Mouse (Mus musculus) liver, embryonic 15.5 days (tissue): Measurements from ENCODE around the gene Pigr. TPM values are rescaled to one million over a fixed set of nuclear protein-coding genes. Genes with fewer than 3 reads are reported as not detected.

ENCODE experiments used
- ATAC-seq: fragments of 200-750 bp; cut with Nextera tagmentation; 2 replicates; pipeline ENCODE4 v1.8.0; 2017; ENCODE audit warnings: moderate number of reproducible peaks, mild to moderate bottlenecking, moderate library complexity; ENCODE audit not compliant: insufficient read depth
- H3K27ac ChIP-seq: fragments of 300-500 bp; sonication (generic); replicated peaks from 2 replicates; pipeline ENCODE4 v1.5.1; 2015; ENCODE audit warnings: mild to moderate bottlenecking, inconsistent platforms
- H3K27me3 ChIP-seq: fragments of 300-500 bp; sonication (generic); 2 replicates; pipeline ENCODE4 v1.6.1; 2015; ENCODE audit warnings: mild to moderate bottlenecking, inconsistent platforms
- H3K36me3 ChIP-seq: fragments of 300-500 bp; sonication (generic); replicated peaks from 2 replicates; pipeline ENCODE4 v1.6.1; 2015; ENCODE audit warnings: moderate library complexity, mild to moderate bottlenecking, inconsistent platforms
- H3K4me1 ChIP-seq: fragments of 300-500 bp; sonication (generic); replicated peaks from 2 replicates; pipeline ENCODE4 v1.6.1; 2015; ENCODE audit warnings: inconsistent platforms
- H3K4me2 ChIP-seq: fragments of 300-500 bp; sonication (generic); 2 replicates; pipeline ENCODE4 v1.6.1; 2015; ENCODE audit warnings: moderate library complexity, mild to moderate bottlenecking, inconsistent platforms
- H3K4me3 ChIP-seq: fragments of 300-500 bp; sonication (generic); replicated peaks from 2 replicates; pipeline ENCODE4 v1.5.1; 2015; ENCODE audit warnings: mild to moderate bottlenecking, inconsistent platforms
- H3K9ac ChIP-seq: fragments of 300-500 bp; sonication (generic); 2 replicates; pipeline ENCODE4 v1.6.1; 2015; ENCODE audit warnings: moderate library complexity, mild to moderate bottlenecking, inconsistent platforms
- H3K9me3 ChIP-seq: fragments of 300-500 bp; sonication (generic); replicated peaks from 2 replicates; pipeline ENCODE4 v1.6.1; 2016; ENCODE audit warnings: inconsistent platforms
- WGBS: fragments of 180-500 bp; shearing (Covaris S2); methylation state at CpG from one replicate; pipeline ENCODE4 v1.1.7; 2015; ENCODE audit warnings: mixed read lengths; ENCODE audit not compliant: insufficient replicate concordance; 5-methylcytosine and 5-hydroxymethylcytosine counted together
- polyA plus RNA-seq: library from polyadenylated mRNA; unstranded; fragments of >200 nt; fragmentation: Nextera tagmentation; extraction: Ambion mirVana; gene quantifications from 2 replicates; pipeline ENCODE4 v1.2.1, GENCODE M21; 2015

The Pigr gene
- polyA plus RNA-seq, 1 experiment from 2014 or later: 0.24 TPM

- H3K4me3 ChIP-seq: no peak overlapping the region
- no peaks in the 10 kb centered on the region for H3K36me3 ChIP-seq
- 69% methylated on average over 4 of the region's 4 CpGs for WGBS
- no peaks in the 10 kb centered on the region for H3K9me3 ChIP-seq
- 0 out of 2 replicates have a peak, but pooled peaks have one; percentile 34 for ATAC-seq
- H3K27me3 ChIP-seq: no peaks in the 10 kb centered on the region
- H3K4me1 ChIP-seq: no peaks in the 10 kb centered on the region
- no peak overlapping the region for H3K4me2 ChIP-seq
- H3K9ac ChIP-seq: no peak overlapping the region
- no peak overlapping the region; the same call in 1 of the 2 replicates for H3K27ac ChIP-seq
Observed at GRCm38 (mm10) chr1:130857456-130857855, 31.0 kb downstream of the Pigr start.

DNA sequence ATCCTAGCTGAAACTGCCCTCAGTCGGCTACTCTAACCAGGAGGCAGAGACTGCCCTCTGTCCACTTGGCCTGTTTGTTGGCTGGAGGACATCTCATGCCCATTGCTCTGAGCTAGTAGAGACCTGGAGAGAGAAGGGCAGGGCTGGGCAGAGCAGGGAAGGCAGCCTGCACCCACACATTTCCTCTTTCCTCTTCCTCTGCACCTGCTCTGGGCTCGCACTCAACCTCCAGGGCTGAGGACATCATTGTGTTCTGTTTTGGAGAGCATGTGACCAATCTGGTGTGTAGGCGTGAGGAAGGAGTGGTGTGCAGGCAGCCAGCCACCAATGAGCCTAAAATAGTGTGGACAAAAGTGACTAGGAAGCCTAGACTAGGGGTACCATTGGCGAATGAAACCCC lies 37.8 kb downstream of the Pigr start:
- no peak for ATAC-seq
- Histone ChIP-seq H3K27me3 (no peaks in the 10 kb centered on the region), H3K4me1 (no peaks in the 10 kb centered on the region), H3K4me3 (no peak overlapping the region), H3K9me3 (no peaks in the 10 kb centered on the region), H3K9ac (no peak overlapping the region), H3K4me2 (no peak overlapping the region), H3K36me3 (no peaks in the 10 kb centered on the region), H3K27ac (no peak overlapping the region)
- 22% methylated on average over 4 of the region's 4 CpGs for WGBS

DNA sequence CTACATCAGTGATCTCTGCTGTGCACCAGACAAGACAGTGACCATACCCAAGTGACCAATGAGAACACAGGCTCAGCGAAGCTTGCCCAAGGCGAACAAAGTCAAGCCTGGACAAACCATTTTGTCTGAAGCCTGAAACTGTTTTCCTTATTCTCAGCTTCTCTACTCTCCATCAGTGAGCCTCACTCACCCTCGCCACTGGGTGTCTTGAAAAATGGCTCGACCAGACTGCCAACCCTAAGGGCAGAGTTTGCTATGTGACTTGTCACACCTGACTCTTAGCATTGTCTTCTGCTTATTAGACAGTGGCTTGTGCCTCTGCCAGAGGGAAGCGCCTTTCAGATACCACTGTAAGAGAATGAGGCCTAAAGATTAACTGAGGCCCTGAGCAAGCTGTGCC lies 38.3 kb downstream of the Pigr start:
- ATAC-seq: no peak

GRCm38 (mm10) chr1:130865541-130866221 lies 39.2 kb downstream of the Pigr start, which contains the start of gene Fcmr:
Fcmr (plus strand) TSS chr1:130865669.
- no peaks in the 10 kb centered on the region for H3K27me3 ChIP-seq
- no peak within 1 kb of the TSS for H3K27ac ChIP-seq
- no peak within 1 kb of the TSS for H3K4me3 ChIP-seq
- H3K4me1 ChIP-seq: no peaks in the 10 kb centered on the region
- WGBS: 66% methylated on average over 7 of the region's 7 CpGs
- H3K9me3 ChIP-seq: no peaks in the 10 kb centered on the region
- H3K36me3 ChIP-seq: no peaks in the 10 kb centered on the region
- H3K4me2 ChIP-seq: no peak within 1 kb of the TSS
- no peak for ATAC-seq
- H3K9ac ChIP-seq: no peak within 1 kb of the TSS

More for the DNA sequence above, 38.3 kb downstream of the Pigr start:
- 65% methylated on average over 5 of the region's 5 CpGs for WGBS
- H3K4me1 ChIP-seq: no peaks in the 10 kb centered on the region
- no peak overlapping the region for H3K27ac ChIP-seq
- no peaks in the 10 kb centered on the region for H3K36me3 ChIP-seq
- H3K4me2 ChIP-seq: no peak overlapping the region
- no peaks in the 10 kb centered on the region for H3K27me3 ChIP-seq
- no peaks in the 10 kb centered on the region for H3K9me3 ChIP-seq
- H3K4me3 ChIP-seq: no peak overlapping the region
- H3K9ac ChIP-seq: no peak overlapping the region

GRCm38 (mm10) chr1:130872912-130873311 lies 46.4 kb downstream of the Pigr start:
- H3K27ac ChIP-seq: no peak overlapping the region
- H3K36me3 ChIP-seq: no peaks in the 10 kb centered on the region

GRCm38 (mm10) chr1:130875139-130875538 lies 48.7 kb downstream of the Pigr start:
- Histone ChIP-seq H3K27ac (no peak overlapping the region), H3K4me1 (peaks cover 3% of the 10 kb centered on the region; the same call in 1 of the 2 replicates), H3K9ac (no peak overlapping the region), H3K9me3 (no peaks in the 10 kb centered on the region), H3K36me3 (no peaks in the 10 kb centered on the region), H3K4me2 (no peak overlapping the region), H3K4me3 (no peak overlapping the region), H3K27me3 (peaks cover 31% of the 10 kb centered on the region)
- WGBS: 37% methylated on average over 3 of the region's 3 CpGs
- ATAC-seq: no peak

More at GRCm38 (mm10) chr1:130872912-130873311, 46.4 kb downstream of the Pigr start:
- H3K9ac ChIP-seq: no peak overlapping the region
- no peak for ATAC-seq
- H3K9me3 ChIP-seq: no peaks in the 10 kb centered on the region
- peaks cover 10% of the 10 kb centered on the region for H3K27me3 ChIP-seq
- no peak overlapping the region for H3K4me3 ChIP-seq
- H3K4me2 ChIP-seq: no peak overlapping the region
- WGBS: 10% methylated on average over 2 of the region's 2 CpGs
- no peaks in the 10 kb centered on the region; the same call in 1 of the 2 replicates for H3K4me1 ChIP-seq

GRCm38 (mm10) chr1:130875910-130876309 lies 49.4 kb downstream of the Pigr start:
- Histone ChIP-seq H3K36me3 (no peaks in the 10 kb centered on the region), H3K27me3 (peaks cover 35% of the 10 kb centered on the region), H3K9me3 (no peaks in the 10 kb centered on the region), H3K4me3 (no peak overlapping the region), H3K4me2 (no peak overlapping the region), H3K4me1 (peaks cover 3% of the 10 kb centered on the region; the same call in 1 of the 2 replicates), H3K9ac (no peak overlapping the region), H3K27ac (no peak overlapping the region)
- no peak for ATAC-seq
- WGBS: 43% methylated on average over 3 of the region's 3 CpGs

GRCm38 (mm10) chr1:130876931-130877509 lies 50.5 kb downstream of the Pigr start:
- 11% methylated on average over 3 of the region's 3 CpGs for WGBS
- H3K4me3 ChIP-seq: no peak overlapping the region
- ATAC-seq: no peak
- no peak overlapping the region for H3K4me2 ChIP-seq
- no peaks in the 10 kb centered on the region for H3K36me3 ChIP-seq
- no peak overlapping the region for H3K9ac ChIP-seq
- H3K27me3 ChIP-seq: peaks cover 35% of the 10 kb centered on the region
- H3K27ac ChIP-seq: no peak overlapping the region
- H3K9me3 ChIP-seq: no peaks in the 10 kb centered on the region
- H3K4me1 ChIP-seq: peaks cover 3% of the 10 kb centered on the region; the same call in 1 of the 2 replicates

GRCm38 (mm10) chr1:130877889-130878614 lies 51.6 kb downstream of the Pigr start:
- WGBS: 2% methylated on average over 43 of the region's 43 CpGs
- H3K9ac ChIP-seq: no peak overlapping the region
- ATAC-seq: no peak

GRCm38 (mm10) chr1:130879927-130880326 lies 53.4 kb downstream of the Pigr start:
- H3K27ac ChIP-seq: no peak overlapping the region
- no peak overlapping the region for H3K4me3 ChIP-seq
- 68% methylated on average over 7 of the region's 7 CpGs for WGBS
- H3K4me1 ChIP-seq: peaks cover 3% of the 10 kb centered on the region; the same call in 1 of the 2 replicates
- H3K9ac ChIP-seq: no peak overlapping the region
- H3K36me3 ChIP-seq: no peaks in the 10 kb centered on the region
- no peak overlapping the region for H3K4me2 ChIP-seq
- no peak for ATAC-seq
- H3K27me3 ChIP-seq: peaks cover 35% of the 10 kb centered on the region
- H3K9me3 ChIP-seq: no peaks in the 10 kb centered on the region

More at GRCm38 (mm10) chr1:130877889-130878614, 51.6 kb downstream of the Pigr start:
- Histone ChIP-seq H3K4me2 (peak overlapping the region; percentile 58), H3K36me3 (no peaks in the 10 kb centered on the region), H3K4me3 (peak overlapping the region; percentile 32), H3K27ac (no peak overlapping the region), H3K27me3 (peaks cover 35% of the 10 kb centered on the region), H3K4me1 (peaks cover 3% of the 10 kb centered on the region; the same call in 1 of the 2 replicates), H3K9me3 (no peaks in the 10 kb centered on the region)

GRCm38 (mm10) chr1:130883146-130883545 lies 56.7 kb downstream of the Pigr start:
- Histone ChIP-seq H3K9me3 (no peaks in the 10 kb centered on the region), H3K36me3 (no peaks in the 10 kb centered on the region), H3K27me3 (peaks cover 23% of the 10 kb centered on the region), H3K4me1 (0 out of 2 replicates have a peak, but pooled peaks cover 3% of the 10 kb centered on the region), H3K27ac (no peak overlapping the region), H3K4me2 (no peak overlapping the region), H3K4me3 (no peak overlapping the region), H3K9ac (no peak overlapping the region)
- ATAC-seq: no peak
- WGBS: 63% methylated on average over 4 of the region's 4 CpGs
